Mouse (Mus musculus) hindbrain, postnatal 0 days (tissue): ENCODE data around the gene Pdgfc. TPM values are rescaled to one million over a fixed set of nuclear protein-coding genes. Genes with fewer than 3 reads are reported as not detected.

ENCODE experiments used
- ATAC-seq: fragments of 200-750 bp; cut with Nextera tagmentation; 2 replicates; pipeline ENCODE4 v1.8.0; 2017; ENCODE audit warnings: mild to moderate bottlenecking, moderate TSS enrichment, moderate library complexity
- DNase-seq: peaks from one replicate; pipeline ENCODE4 v3.0.0-alpha.2; 2015; ENCODE audit warnings: low spot score
- H3K27ac ChIP-seq: fragments of 300-500 bp; sonication (generic); 2 replicates; pipeline ENCODE4 v1.5.1; 2014; ENCODE audit warnings: mild to moderate bottlenecking
- H3K27me3 ChIP-seq: fragments of 300-500 bp; sonication (generic); 2 replicates; pipeline ENCODE4 v1.6.1; 2014; ENCODE audit warnings: low read length, mixed read lengths; ENCODE audit not compliant: insufficient read depth
- H3K36me3 ChIP-seq: fragments of 300-500 bp; sonication (generic); 2 replicates; pipeline ENCODE4 v1.6.1; 2014; ENCODE audit warnings: low read length, mixed read lengths; ENCODE audit not compliant: insufficient read depth
- H3K4me1 ChIP-seq: fragments of 300-500 bp; sonication (generic); 2 replicates; pipeline ENCODE4 v1.6.1; 2014; ENCODE audit warnings: antibody characterized with exemption, low read length, mixed read lengths; ENCODE audit not compliant: insufficient read depth
- H3K4me2 ChIP-seq: fragments of 300-500 bp; sonication (generic); 2 replicates; pipeline ENCODE4 v1.6.1; 2014; ENCODE audit warnings: low read depth, mild to moderate bottlenecking, low read length, moderate library complexity, mixed read lengths
- H3K4me3 ChIP-seq: fragments of 300-500 bp; sonication (generic); 2 replicates; pipeline ENCODE4 v1.5.1; 2014; ENCODE audit warnings: low read length
- H3K9ac ChIP-seq: fragments of 300-500 bp; sonication (generic); replicated peaks from 2 replicates; pipeline ENCODE4 v1.6.1; 2014; ENCODE audit warnings: mild to moderate bottlenecking, low read length, moderate library complexity, mixed read lengths
- H3K9me3 ChIP-seq: fragments of 300-500 bp; sonication (generic); 2 replicates; pipeline ENCODE4 v1.6.1; 2016; ENCODE audit warnings: low read length, mixed read lengths
- CTCF ChIP-seq: IDR thresholded peaks from 2 replicates; pipeline ENCODE4 v1.5.1; 2016; ENCODE audit warnings: antibody characterized with exemption, control low read depth, low read depth
- WGBS: fragments of 180-500 bp; shearing (Covaris S2); extraction: QIAGEN DNeasy Blood & Tissue Kit; methylation state at CpG from one replicate; pipeline ENCODE4 v1.1.7; 2014; 5-methylcytosine and 5-hydroxymethylcytosine counted together
- polyA plus RNA-seq: library from polyadenylated mRNA; unstranded; fragments of >200 nt; fragmentation: Nextera tagmentation; extraction: Ambion mirVana; gene quantifications from 2 replicates; pipeline ENCODE4 v1.2.1, GENCODE M21; 2015
- total RNA-seq: library from RNA; depleted of rRNA; stranded (reverse); fragments of >200 nt; gene quantifications from 2 replicates; pipeline ENCODE4 v1.2.3, GENCODE M21; 2014

The Pdgfc gene
- total and polyA plus RNA-seq, 2 experiments from 2014 or later = 7.1 to 7.5 TPM

GRCm38 (mm10) chr3:81174832-81175231 lies 138.6 kb downstream of the Pdgfc start:
- H3K36me3 ChIP-seq = no peaks in the 10 kb centered on the region
- H3K4me2 ChIP-seq = no peak overlapping the region
- no peak overlapping the region for H3K4me3 ChIP-seq
- no peaks in the 10 kb centered on the region for H3K27me3 ChIP-seq
- H3K9ac ChIP-seq = no peak overlapping the region
- no peaks in the 10 kb centered on the region for H3K4me1 ChIP-seq
- ATAC-seq (no peak), DNase-seq (no peak)
- no peaks in the 10 kb centered on the region for H3K9me3 ChIP-seq
- WGBS = 89% methylated on average over 3 of the region's 3 CpGs
- H3K27ac ChIP-seq = no peak overlapping the region
- TF ChIP-seq CTCF = no peak

DNA sequence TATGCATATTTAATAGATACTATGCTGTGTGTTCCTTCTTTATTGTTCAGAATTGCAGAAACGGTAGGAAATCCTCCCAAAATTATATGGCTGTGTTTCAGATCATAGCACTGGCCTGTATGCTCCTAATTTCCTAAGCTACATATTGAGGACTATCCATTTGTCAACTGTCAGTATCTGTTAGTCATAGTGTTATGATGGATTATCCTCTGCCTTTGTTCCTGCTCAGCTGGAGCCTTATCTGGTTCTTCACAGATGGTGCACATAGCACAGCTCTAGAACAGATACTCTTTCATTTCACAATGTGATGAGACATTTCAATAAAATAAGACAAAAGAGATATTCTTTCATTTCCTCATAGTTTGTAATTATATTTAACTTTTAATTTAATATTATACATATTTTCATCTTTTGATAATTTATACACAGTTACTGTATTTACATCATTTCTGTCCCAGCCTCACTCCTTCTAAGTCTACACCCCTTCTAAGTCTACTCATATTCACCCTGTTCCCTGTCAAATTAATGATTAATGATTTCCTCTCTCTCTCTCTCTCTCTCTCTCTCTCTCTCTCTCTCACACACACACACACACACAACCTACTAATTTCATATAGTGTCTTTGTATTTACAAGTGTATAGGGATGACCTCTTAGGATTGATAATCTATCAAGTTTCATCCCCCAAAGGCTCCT lies 145.2 kb downstream of the Pdgfc start:
- ATAC-seq = peak; percentile 93
- Histone ChIP-seq H3K36me3 (no peaks in the 10 kb centered on the region), H3K4me2 (no peak overlapping the region), H3K27me3 (no peaks in the 10 kb centered on the region), H3K27ac (no peak overlapping the region), H3K4me1 (no peaks in the 10 kb centered on the region), H3K4me3 (no peak overlapping the region), H3K9ac (no peak overlapping the region), H3K9me3 (no peaks in the 10 kb centered on the region)
- 36% methylated on average over 1 of the region's 1 CpGs for WGBS
- no peak for TF ChIP-seq CTCF
- peak; percentile 44 for DNase-seq

DNA sequence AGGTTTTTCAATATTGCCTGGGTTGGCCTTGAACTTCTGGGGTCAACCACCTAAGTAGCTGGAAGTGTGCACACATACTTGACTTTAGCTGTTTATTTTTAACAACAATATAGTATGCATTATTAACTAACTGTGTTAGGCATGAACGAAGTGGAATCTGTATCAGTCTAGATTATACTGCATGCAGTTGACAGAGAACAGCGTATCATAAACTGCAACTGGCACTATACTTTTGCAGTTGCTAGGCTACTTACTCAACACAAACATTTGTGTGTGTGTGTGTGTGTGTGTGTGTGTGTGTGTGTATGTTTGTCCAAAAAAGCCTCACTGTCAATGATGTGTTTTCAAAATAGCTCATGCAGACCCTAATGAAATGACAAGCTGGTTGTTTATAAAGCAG lies 160.7 kb downstream of the Pdgfc start:
- Histone ChIP-seq H3K27me3 (no peaks in the 10 kb centered on the region), H3K9ac (no peak overlapping the region), H3K9me3 (no peaks in the 10 kb centered on the region), H3K4me1 (no peaks in the 10 kb centered on the region), H3K4me3 (no peak overlapping the region), H3K4me2 (no peak overlapping the region), H3K27ac (no peak overlapping the region), H3K36me3 (no peaks in the 10 kb centered on the region)
- no peak for DNase-seq
- ATAC-seq = peak; percentile 24; the same call in 1 of the 2 replicates
- TF ChIP-seq CTCF = no peak
- WGBS = 44% methylated on average over 2 of the region's 2 CpGs

- no peaks in the 10 kb centered on the region for H3K4me1 ChIP-seq
- no peak overlapping the region for H3K27ac ChIP-seq
- H3K9ac ChIP-seq = no peak overlapping the region
- no peaks in the 10 kb centered on the region for H3K36me3 ChIP-seq
- no peak for TF ChIP-seq CTCF
- no peak overlapping the region for H3K4me3 ChIP-seq
- ATAC-seq = no peak
- DNase-seq = no peak
- WGBS = 80% methylated on average over 4 of the region's 4 CpGs
- H3K27me3 ChIP-seq = no peaks in the 10 kb centered on the region
- no peaks in the 10 kb centered on the region for H3K9me3 ChIP-seq
- H3K4me2 ChIP-seq = no peak overlapping the region
Measured at GRCm38 (mm10) chr3:81197644-81198043, 161.4 kb downstream of the Pdgfc start.

GRCm38 (mm10) chr3:81200647-81201046 lies 164.4 kb downstream of the Pdgfc start:
- no peak for DNase-seq
- no peak overlapping the region for H3K4me2 ChIP-seq

GRCm38 (mm10) chr3:81205201-81205600 lies 169.0 kb downstream of the Pdgfc start:
- ATAC-seq (no peak), DNase-seq (no peak)
- H3K9ac ChIP-seq = no peak overlapping the region
- H3K9me3 ChIP-seq = no peaks in the 10 kb centered on the region
- H3K36me3 ChIP-seq = no peaks in the 10 kb centered on the region
- no peak overlapping the region for H3K4me3 ChIP-seq
- no peak for TF ChIP-seq CTCF
- no peak overlapping the region for H3K27ac ChIP-seq
- H3K4me2 ChIP-seq = no peak overlapping the region
- no peaks in the 10 kb centered on the region for H3K4me1 ChIP-seq
- 61% methylated on average over 5 of the region's 5 CpGs for WGBS
- no peaks in the 10 kb centered on the region for H3K27me3 ChIP-seq

More at GRCm38 (mm10) chr3:81200647-81201046, 164.4 kb downstream of the Pdgfc start:
- H3K9me3 ChIP-seq = no peaks in the 10 kb centered on the region
- no peak for TF ChIP-seq CTCF
- 85% methylated on average over 8 of the region's 8 CpGs for WGBS
- H3K4me1 ChIP-seq = no peaks in the 10 kb centered on the region
- no peaks in the 10 kb centered on the region for H3K36me3 ChIP-seq
- H3K4me3 ChIP-seq = no peak overlapping the region
- no peak for ATAC-seq
- no peak overlapping the region for H3K27ac ChIP-seq
- H3K27me3 ChIP-seq = no peaks in the 10 kb centered on the region
- H3K9ac ChIP-seq = no peak overlapping the region

GRCm38 (mm10) chr3:81208246-81208645 lies 172.0 kb downstream of the Pdgfc start:
- Histone ChIP-seq H3K36me3 (no peaks in the 10 kb centered on the region), H3K27me3 (no peaks in the 10 kb centered on the region), H3K9me3 (no peaks in the 10 kb centered on the region), H3K4me2 (no peak overlapping the region), H3K4me3 (no peak overlapping the region), H3K9ac (no peak overlapping the region), H3K4me1 (no peaks in the 10 kb centered on the region), H3K27ac (no peak overlapping the region)
- ATAC-seq (no peak), DNase-seq (no peak)
- no peak for TF ChIP-seq CTCF
- 38% methylated on average over 2 of the region's 2 CpGs for WGBS
